Mouse (Mus musculus) embryo, embryonic 11 days (tissue): ENCODE results near the gene Slc10a3.
"Not testable (repeated sequence)": the region's sequence is repeated elsewhere in the genome, so short reads cannot be mapped to it uniquely, and the experiment has no call there.

Experiments
- DNase-seq: peaks from one replicate; pipeline ENCODE4 v3.0.0-alpha.2; 2015

Gene Slc10a3

DNA sequence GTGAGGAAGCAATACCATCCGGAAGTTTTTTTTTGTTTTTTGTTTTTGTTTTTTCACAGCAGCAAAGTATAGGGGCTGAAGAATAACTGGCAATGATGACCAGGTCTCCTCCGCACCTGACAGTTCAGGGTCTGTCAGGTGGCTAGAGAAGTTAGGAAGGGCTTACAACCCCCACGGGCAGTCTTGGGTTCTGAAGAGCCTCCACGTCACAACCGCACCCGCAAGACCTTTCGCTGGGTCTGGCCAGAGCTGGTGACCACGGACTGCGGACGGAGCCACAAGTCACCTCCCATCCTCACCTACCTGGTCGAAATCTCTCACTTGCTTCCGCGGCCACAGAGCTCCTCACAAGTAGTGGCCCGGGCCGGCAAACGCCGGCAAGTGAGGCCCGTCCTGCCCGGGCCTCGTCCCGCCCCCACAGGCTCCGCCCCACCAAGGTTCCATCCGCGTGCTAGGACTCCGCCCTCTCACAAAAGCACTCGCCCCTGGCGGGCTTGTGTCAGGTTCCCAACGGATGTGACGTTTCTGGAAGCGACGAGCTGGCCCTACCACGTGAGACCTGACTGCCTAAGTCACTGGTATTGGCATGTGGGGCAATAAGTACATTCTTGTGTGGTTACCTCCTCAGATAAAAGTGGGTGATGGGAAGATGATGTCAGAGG is at the start of gene Slc10a3, which contains the start of gene Ubl4a:
Gene Slc10a3 (minus strand): TSS at position 462 of the 662 bp plus-strand sequence.
Gene Ubl4a (minus strand): TSS at position 331 of the 662 bp plus-strand sequence.
- DNase-seq = peak; percentile 93

DNA sequence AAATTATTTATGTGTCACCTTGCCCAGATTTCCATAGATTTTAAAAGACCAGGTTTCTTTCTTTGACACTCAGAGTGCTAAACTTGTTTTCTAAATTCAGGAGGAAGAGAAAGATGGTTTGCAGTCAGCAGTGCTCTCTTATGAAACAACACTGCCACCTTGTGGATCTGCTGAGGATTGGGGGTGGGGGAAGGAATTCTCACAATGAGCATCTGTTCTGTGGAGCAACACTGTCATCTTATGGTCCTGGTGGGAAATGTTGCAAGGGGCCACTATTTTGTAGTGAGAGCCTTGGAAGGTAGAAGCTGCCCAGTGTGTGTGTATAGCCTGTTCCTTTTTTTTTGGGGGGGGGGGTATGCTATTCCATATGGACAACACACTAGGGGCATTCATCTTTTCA is 40.2 kb upstream of the Slc10a3 start:
- peak; percentile 75 for DNase-seq

DNA sequence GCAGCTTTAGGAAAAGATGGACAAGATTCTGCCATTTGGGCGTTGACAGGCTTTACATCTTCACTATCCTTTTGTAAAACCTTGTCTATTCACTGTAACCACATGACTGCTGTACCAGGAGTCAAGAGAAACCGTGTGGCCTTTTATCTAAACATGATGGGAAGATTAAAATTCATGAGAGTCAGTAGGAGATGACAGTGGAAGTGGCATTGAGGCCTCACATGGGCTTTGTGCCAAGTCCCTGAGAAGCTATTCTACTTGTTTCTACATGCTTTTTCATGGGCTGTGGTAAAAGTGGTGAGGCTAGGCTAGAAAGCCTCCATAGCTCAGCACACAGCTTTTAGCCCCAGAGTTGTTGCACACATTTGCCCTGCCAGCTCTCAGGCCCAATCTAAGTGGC is 35.2 kb upstream of the Slc10a3 start:
- DNase-seq = no peak

DNA sequence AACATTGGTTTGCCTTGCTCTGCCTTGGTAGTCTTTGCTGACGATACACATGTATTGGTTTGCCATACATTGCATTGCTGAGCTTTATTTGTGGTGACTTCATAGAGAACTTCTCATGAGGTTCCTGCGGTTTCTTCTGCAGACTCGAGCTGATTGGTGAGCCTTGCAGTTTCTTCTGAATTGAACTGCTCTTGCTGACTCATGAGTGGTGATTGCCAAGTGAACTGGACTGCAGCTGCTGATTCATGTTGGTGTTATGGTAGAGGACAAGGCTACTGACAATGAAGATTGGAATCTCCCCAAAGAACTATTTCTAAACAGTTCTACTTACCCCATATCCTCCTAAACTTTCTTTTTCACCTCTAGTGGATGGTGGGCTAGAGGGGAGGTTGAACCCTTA is 27.0 kb upstream of the Slc10a3 start:
- DNase-seq = no peak

DNA sequence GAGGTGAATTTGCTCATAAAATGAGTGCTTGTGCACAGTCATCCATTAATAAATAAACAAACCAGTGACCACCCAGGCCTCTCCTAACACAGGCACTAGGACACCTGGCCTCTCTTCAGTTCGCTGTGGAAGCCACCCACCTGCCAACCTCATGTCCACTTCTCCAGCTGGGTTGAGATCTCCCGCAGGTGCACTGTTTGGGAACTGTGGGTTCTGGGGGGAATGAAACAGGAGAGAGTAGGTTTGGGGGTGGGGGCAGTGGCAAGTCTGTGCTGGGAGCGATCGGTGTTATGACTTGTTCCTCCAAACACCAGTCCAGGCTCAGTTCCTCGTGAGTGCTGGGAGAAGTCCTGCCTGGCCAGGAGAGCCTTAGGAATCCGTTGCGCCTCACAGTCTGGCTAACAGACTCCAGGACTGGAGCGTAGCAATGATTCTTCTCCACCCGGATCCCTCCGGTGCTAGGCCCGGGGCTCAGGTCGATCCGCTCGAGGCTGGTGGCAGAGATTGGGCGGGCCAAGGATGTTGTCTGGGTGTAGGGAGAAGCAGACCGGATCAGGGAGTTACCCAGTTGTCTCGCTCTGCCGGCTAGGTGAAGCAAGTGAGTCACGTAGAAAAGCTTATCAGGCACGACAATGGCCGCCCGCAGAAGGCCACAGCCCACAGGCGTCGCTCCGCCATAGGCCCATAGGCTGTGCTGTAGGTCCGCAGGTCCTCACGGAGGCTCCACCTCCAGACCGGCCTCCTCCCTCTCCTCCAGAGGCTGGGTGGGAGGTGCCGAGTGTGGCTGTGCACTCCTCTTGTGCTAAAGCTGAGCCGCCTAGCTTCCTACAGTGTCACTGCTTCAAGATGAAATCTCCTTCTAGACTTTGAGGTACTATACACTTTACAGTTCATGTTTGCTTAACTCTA is 19.6 kb upstream of the Slc10a3 start, which contains the start of the genes Fam3a and Ikbkg:
Gene Fam3a (minus strand): TSS at position 738 of the 909 bp plus-strand sequence.
Gene Ikbkg (plus strand): TSS at position 756 of the 909 bp plus-strand sequence.
- peak; percentile 91 for DNase-seq

DNA sequence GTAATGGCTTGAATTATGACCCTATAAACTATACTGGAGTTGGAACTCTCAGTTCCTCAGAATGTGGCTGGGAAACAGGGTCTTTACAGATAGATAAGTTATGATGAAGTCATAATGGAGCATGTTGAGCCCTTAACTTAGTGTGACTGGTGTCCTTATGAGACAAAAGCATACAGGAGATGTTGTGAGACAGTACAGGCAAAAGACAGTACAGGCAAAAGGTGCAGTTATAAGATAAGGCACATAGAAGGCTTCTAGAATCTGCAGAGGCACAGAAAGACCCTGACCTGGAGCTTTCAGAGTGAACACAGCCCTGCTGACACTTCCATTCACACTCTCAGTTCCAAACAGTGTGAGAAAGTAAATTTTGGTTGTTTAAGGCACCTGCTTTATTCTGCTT is 15.0 kb upstream of the Slc10a3 start:
- no peak for DNase-seq

DNA sequence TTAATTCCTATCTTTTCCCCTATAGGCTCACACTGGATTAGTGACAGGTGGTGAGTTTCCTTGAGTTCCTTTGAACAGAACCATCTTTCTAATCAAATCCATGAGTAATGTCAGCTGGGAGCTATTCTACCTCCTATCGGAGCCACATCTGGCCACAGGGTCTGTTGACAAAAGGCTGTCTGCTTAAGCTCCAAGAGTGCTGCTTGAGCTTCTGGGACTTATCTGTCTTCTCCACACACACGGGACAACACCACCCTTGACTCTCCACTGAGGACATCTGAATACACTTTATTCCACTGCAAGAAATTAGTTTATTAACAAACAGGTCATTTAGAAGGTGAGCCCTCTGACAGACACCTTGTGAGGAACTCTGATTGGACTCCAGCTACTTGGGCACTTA is 11.3 kb upstream of the Slc10a3 start:
- DNase-seq = no peak

DNA sequence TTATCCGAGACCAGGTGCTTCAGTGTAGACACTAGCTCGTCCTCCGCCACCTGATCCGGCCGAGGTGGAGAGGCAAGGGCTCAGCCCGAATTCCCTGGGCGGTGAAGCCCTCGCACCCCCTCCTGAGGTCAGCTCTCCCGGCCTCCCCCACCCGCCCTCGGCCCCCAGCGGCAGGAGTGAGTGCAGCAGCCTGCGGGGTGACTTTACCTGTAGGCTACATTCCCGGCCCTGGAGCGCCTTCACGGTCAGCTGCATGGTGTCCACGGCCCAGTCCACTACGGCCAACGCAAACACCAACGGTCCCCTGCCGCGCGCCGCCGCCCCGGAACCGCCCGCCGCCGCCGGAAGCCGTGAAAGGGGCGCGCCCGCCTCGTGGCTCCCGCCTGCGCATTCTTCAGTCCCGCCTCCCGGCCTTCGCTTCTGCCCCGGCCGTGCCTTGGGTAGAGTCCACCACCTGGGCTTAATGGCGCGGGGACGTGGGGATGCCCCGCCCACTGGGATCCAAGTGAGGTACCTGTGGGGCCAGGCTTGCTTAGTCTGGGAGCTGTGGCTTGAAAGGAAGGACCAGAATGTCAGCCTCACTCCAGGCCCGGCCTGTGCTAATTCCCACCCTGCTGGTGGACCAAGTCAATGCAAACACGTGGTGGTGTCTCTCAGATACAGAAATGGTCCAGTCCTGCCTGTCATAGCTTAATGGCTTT is 4.8 kb downstream of the Slc10a3 start:
- peak; percentile 82 for DNase-seq

DNA sequence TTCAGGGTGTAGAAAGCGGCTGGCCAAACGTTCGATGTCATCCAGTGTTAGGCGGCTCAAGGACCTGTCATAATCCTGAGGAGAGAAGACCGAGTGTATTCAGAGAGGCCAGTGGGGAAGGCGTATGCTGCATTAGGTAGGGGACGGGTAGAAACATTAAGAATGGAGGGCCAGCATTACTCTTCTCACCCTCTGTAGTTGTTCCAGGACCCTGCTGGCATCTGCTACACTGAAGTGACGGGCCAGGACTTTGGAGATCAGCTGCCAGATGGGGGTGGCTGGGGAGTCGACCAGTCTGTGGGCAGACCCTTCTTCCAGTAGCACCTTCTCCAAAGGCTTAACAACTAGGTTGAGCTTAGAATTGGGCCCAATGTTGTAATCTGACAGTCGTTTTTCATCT is 5.6 kb downstream of the Slc10a3 start:
- no peak for DNase-seq

DNA sequence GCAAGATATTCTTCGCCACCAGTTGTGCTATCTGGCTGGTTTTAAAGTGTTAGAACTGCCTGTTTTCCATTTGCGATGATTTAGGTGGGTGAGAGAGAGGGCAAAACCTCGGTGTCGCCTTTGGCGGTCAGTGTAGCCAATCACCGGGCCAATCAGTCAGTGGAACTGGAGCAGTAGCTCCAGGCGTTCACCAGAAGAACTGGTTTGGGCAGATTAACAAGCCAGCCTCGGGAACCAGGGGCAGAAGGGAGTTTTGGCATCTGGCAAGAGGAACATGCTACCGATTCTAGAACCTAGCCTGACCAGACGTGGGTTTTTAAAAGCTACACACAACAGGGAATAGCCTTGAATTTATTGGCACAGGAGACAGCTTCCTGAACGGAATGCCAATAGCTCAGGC is 14.0 kb downstream of the Slc10a3 start:
- DNase-seq = no peak

DNA sequence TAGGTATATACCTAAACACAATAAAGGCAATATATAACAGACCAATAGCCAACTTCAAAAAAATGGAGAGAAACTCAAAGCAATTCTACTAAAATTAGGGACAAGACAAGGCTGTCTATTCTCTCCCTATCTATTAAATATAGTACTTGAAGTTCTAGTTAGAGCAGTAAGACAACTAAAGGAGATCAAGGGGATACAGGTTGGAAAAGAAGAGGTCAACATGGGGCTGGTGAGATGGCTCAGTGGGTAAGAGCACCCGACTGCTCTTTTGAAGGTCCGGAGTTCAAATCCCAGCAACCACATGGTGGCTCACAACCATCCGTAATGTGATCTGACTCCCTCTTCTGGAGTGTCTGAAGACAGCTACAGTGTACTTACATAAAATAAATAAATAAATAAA is 16.1 kb downstream of the Slc10a3 start:
- not testable (repeated sequence) for DNase-seq

DNA sequence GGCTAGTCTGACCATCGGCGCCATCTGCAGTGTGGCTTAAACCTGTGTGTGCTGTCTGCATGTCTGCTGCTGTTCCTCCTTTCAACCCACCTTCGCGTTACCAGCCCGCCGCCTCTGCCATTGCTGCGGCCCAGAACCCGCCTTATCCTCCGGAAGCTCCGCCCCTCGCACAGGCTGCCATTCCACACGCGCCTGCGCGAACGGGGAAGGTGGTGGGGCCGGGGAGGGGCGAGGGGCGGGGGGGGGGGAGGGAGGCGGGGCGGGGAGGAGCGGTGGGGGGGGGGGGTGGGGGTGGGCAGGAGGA is 19.7 kb downstream of the Slc10a3 start, which contains the start of gene Lage3:
Gene Lage3 (minus strand): TSS at position 152 of the 304 bp plus-strand sequence.
- DNase-seq = peak; percentile 90

DNA sequence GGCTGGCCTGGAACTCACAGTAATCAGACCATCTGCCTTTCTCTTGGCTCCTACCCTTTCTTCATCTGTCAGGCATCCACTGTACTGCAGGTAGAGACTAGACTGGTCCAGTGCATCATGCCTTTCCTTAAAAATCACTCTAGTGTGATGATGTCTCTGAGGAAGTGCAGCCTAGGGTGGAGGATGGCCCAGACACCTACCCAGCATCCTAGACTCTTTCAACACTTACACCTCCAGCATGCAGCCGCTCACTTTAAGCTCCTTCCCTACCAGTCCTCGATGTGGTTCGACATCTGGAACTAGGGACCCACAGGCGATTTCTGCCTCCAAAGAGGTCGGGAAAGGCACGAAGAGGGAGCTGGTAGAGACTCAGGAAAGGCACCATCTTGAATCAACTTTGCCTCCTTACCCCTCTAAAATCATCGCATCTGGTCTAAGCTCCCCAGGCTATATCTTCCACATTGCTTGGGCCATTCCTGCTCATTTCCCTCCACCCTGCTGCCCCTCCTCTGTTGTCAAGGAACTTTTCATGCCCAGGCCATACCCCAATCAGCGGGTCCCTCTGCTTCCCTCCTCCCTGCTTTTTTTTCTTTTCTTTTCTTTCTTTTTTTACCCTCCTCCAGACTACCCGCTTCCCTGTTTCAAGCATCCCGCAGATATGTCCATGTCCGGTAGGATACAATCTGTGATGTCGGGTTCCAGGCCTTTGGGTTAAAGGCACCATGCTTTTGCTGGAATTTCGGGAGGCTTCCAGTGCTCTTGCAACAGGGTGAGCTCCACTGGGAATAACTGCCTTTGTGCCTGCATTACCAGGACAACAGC is 20.3 kb downstream of the Slc10a3 start:
- DNase-seq = no peak

DNA sequence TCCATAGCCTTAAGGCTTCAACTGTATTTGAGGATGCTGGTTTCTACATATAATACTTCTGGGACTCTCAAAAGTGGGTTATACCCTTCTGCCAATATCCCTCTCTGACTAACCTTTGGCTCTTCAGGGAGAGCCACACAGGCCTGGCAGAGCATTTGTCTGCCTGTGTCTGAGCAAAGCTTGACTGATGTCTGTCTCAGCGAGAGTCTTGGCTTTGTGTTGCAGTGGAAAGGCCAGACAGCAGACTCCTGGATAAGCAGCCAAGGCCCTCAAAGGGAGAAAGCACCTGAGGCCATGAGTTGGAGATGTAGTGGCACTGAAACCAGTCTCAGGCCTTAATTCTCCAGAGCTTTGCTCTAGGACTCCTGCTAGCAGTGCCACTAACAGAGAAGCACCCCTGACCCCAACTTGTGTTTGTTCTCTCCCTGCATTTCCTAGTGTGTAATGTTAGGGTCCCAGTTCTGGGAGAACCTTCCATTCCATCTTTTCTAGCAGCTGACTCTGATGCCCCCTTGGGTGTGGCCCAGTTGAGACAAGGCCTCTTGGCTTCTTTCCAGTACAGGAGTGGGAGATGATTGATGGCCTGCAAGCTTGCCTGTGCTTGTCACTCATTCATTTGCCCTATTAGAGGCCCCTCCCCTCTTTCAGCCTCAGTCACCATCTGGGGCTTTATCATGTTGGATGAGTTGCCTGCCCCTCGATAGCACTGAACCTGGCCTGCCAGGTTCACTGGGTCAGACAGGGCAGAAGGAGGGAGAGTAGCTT is 42.8 kb downstream of the Slc10a3 start:
- DNase-seq = no peak

DNA sequence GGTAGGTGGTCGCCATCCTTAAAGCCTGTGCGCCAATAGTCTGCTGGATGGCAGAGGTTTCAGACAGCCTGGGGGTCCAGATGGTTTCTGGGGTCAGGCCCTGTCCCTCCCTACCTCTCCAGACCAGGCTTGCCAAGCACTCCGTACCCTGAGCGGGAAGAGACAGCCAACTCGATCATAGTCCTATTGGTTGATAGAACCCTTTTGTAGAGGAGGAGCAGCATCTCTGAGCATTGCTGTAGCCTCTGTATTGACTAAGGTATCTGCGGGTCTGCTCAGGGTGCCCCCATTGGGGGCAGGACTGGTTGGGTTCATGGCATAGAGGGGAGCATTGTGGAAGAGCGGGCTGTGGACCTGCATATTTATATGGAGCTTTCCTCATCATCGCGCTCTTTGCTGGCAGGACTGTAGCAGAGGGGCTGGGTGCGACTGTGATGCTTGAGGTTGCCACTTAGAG is 43.9 kb downstream of the Slc10a3 start:
- no peak for DNase-seq

DNA sequence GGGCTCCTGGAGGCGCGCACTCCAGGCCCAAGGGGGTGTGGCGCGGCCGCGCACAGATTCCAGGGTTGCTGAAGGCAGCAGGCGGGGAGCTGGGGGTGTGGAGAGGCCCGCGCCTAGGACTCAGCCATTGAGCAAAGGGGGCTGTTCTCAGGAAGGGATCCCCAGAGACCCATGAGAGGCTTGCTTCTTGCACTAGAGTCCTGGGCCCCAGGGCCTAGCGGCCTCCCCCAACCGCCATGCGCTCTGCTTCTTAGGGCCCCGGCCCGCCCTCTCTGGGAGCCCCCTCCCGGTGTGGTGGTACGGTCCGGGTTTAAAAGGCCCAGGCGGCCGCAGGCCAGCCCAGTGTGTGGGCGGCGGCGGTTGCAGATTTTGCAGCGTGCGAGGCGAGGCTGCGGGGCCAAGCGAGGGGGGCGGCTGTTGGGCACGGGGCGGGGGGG is 44.4 kb downstream of the Slc10a3 start, which contains the start of gene Plxna3:
Gene Plxna3 (plus strand): TSS at position 342 of the 437 bp plus-strand sequence.
- peak; percentile 82 for DNase-seq
